In genomic region chr1:161877580-161878142, GRCm38 (mm10) we compare ENCODE assay signal across 8 mouse cellular contexts. TPM values are rescaled to one million over a fixed set of nuclear protein-coding genes. Genes with fewer than 3 reads are reported as not detected.
DNase-seq lines count a peak whose midpoint lies in the region; ATAC-seq lines count a peak whose summit lies in the region.

No protein-coding gene starts in this region.

- H3K9ac ChIP-seq in neural tube, embryonic 11.5 days (ENCODE audit: low read length), result peak overlapping the region; percentile 42
- peak overlapping the region; percentile 40 for H3K9ac ChIP-seq in hindbrain, embryonic 13.5 days
- H3K9ac ChIP-seq in midbrain, embryonic 13.5 days (replicated peaks), result peak overlapping the region; percentile 44; the same call in 1 of the 2 replicates

- no peak for ATAC-seq in neural tube, embryonic 11.5 days (ENCODE audit: insufficient read depth, low FRiP score, low TSS enrichment)
- no peak for ATAC-seq in hindbrain, embryonic 13.5 days (ENCODE audit: low FRiP score)
- ATAC-seq in midbrain, embryonic 13.5 days, result no peak

- peak; percentile 34 for DNase-seq in cerebellum, adult 11-12 months
- no peak for DNase-seq in cerebellum, postnatal 4 days (ENCODE audit: low spot score in 2 of 2)
- no peak for DNase-seq in neural tube, embryonic 11.5 days (ENCODE audit: low spot score)
- no peak for DNase-seq in neural tube, embryonic 10.5 days (ENCODE audit: extremely low spot score, low spot score)
- DNase-seq in natural killer cell, adult 2 months (ENCODE audit: low spot score in 2 of 2), result no peak
- DNase-seq in MN1 (ENCODE audit: low spot score), result no peak

- H3K4me1 ChIP-seq in neural tube, embryonic 11.5 days (ENCODE audit: control insufficient read depth, insufficient read depth, low read length), result peaks cover 16% of the 10 kb centered on the region
- peaks cover 29% of the 10 kb centered on the region for H3K4me1 ChIP-seq in hindbrain, embryonic 13.5 days (replicated peaks)
- peaks cover 30% of the 10 kb centered on the region for H3K4me1 ChIP-seq in midbrain, embryonic 13.5 days (replicated peaks)

- H3K9me3 ChIP-seq in neural tube, embryonic 11.5 days (ENCODE audit: control insufficient read depth, low read length), result no peaks in the 10 kb centered on the region
- no peaks in the 10 kb centered on the region for H3K9me3 ChIP-seq in hindbrain, embryonic 13.5 days
- H3K9me3 ChIP-seq in midbrain, embryonic 13.5 days, result no peaks in the 10 kb centered on the region

- WGBS in neural tube, embryonic 11.5 days, result 16% methylated on average over 5 of the region's 5 CpGs
- WGBS in hindbrain, embryonic 13.5 days, result 22% methylated on average over 5 of the region's 5 CpGs
- 20% methylated on average over 5 of the region's 5 CpGs for WGBS in midbrain, embryonic 13.5 days

- H3K4me2 ChIP-seq in neural tube, embryonic 11.5 days (ENCODE audit: low read depth), result peak overlapping the region; percentile 43
- peak overlapping the region; percentile 61 for H3K4me2 ChIP-seq in hindbrain, embryonic 13.5 days
- peak overlapping the region; percentile 63 for H3K4me2 ChIP-seq in midbrain, embryonic 13.5 days (replicated peaks)

- peak overlapping the region; percentile 83 for H3K4me3 ChIP-seq in neural tube, embryonic 11.5 days (ENCODE audit: low read depth, low read length)
- peak overlapping the region; percentile 85 for H3K4me3 ChIP-seq in hindbrain, embryonic 13.5 days
- H3K4me3 ChIP-seq in midbrain, embryonic 13.5 days (replicated peaks), result peak overlapping the region; percentile 88

- no peak overlapping the region for H3K27ac ChIP-seq in neural tube, embryonic 11.5 days (ENCODE audit: low read depth, low read length)
- H3K27ac ChIP-seq in hindbrain, embryonic 13.5 days, result peak overlapping the region; percentile 99; the same call in 1 of the 2 replicates
- peak overlapping the region; percentile 2; the same call in 1 of the 2 replicates for H3K27ac ChIP-seq in midbrain, embryonic 13.5 days

- no peaks in the 10 kb centered on the region for H3K36me3 ChIP-seq in neural tube, embryonic 11.5 days (ENCODE audit: control insufficient read depth, insufficient read depth, low read length)
- H3K36me3 ChIP-seq in hindbrain, embryonic 13.5 days, result no peaks in the 10 kb centered on the region
- no peaks in the 10 kb centered on the region for H3K36me3 ChIP-seq in midbrain, embryonic 13.5 days

- H3K27me3 ChIP-seq in neural tube, embryonic 11.5 days (ENCODE audit: control insufficient read depth, insufficient read depth, low read length), result no peaks in the 10 kb centered on the region
- no peaks in the 10 kb centered on the region for H3K27me3 ChIP-seq in hindbrain, embryonic 13.5 days
- no peaks in the 10 kb centered on the region for H3K27me3 ChIP-seq in midbrain, embryonic 13.5 days

RNA-seq across cellular contexts. Expression of gene Suco, which starts 1.2 kb away (rescaled TPM):
- polyA plus RNA-seq in neural tube, embryonic 11.5 days (2014; fragmentation: Nextera tagmentation; extraction: Ambion mirVana), result 28.6 and 39.6 TPM in 2 replicates
- 25.5 and 28.6 TPM in 2 replicates for polyA plus RNA-seq in hindbrain, embryonic 13.5 days (2015; fragmentation: Nextera tagmentation; extraction: Ambion mirVana)
- polyA plus RNA-seq in midbrain, embryonic 13.5 days (2015; fragmentation: Nextera tagmentation; extraction: Ambion mirVana), result 23.5 and 27.2 TPM in 2 replicates
